Mouse (Mus musculus) embryonic fibroblast, embryonic 13.5 days (primary cell): ENCODE data around the gene Psmd8. TPM values are rescaled to one million over a fixed set of nuclear protein-coding genes. Genes with fewer than 3 reads are reported as not detected.

Experiments used
- H3K27ac ChIP-seq: 2 replicates; pipeline ENCODE4 v1.5.1; 2012; ENCODE audit warnings: low read length, control low read depth, inconsistent platforms; ENCODE audit not compliant: insufficient read depth
- H3K4me1 ChIP-seq: 2 replicates; pipeline ENCODE4 v1.6.1; 2011; ENCODE audit warnings: low read length; ENCODE audit not compliant: control insufficient read depth, insufficient read depth
- H3K4me3 ChIP-seq: 2 replicates; pipeline ENCODE4 v1.5.1; 2011; ENCODE audit warnings: mild to moderate bottlenecking, control low read depth, low read length; ENCODE audit not compliant: insufficient read depth
- CTCF ChIP-seq: IDR thresholded peaks from 2 replicates; pipeline ENCODE4 v1.5.1; 2011; ENCODE audit warnings: mild to moderate bottlenecking, control low read depth, low read length, moderate library complexity, borderline replicate concordance; ENCODE audit not compliant: insufficient read depth
- POLR2A ChIP-seq: IDR thresholded peaks from 2 replicates; pipeline ENCODE4 v1.6.1; 2011; ENCODE audit warnings: low read depth, mild to moderate bottlenecking, control low read depth, low read length, moderate library complexity
- polyA plus RNA-seq: library from polyadenylated mRNA; stranded (reverse); fragments of >200 nt; gene quantifications from 2 replicates; pipeline ENCODE4 v1.2.4, GENCODE M21; 2011; ENCODE audit warnings: low read depth; ENCODE audit not compliant: missing spikeins, insufficient read length

Psmd8 gene
- polyA plus RNA-seq, 1 experiment, result 374 TPM

- Histone ChIP-seq H3K4me3 (no peak overlapping the region), H3K4me1 (no peaks in the 10 kb centered on the region)
- TF ChIP-seq POLR2A (no peak), CTCF (no peak)
These were observed 43.1 kb downstream of the Psmd8 start for GRCm38 (mm10) chr7:29137429-29137828.

DNA sequence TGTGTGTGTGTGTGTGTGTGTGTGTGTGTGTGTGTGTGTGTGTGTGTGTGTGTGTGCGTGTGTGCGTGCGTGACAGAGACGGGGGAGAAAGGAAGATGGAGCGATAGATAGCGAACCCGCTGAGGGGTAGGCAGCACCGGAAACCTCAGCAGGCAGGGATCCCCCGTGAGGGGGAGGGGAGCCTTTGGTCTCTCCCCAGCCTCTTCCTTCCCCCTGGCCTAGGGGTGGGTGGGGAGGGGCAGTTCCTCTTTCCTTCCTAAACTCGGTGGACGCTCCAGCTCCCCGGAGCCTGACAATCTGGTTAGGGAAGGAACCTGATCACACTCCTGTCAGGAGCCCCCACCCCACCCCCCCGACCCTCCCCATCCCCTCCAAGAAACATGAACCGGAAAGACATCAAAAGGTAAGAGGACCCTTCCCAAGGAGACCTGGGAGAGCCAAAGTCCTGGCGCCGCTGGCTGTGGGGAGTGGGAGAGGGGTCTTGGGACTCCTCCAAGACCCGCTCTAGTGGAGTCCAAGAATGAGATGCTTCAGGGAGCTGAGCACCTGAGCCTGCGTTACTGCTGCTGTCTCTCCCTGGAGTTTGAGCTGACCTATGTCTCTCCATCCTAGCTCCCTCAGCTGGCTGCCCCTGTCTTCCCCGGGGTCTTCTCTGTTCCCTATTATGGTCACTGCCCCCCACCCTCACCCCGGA lies 45.7 kb downstream of the Psmd8 start, which contains the start of gene Rasgrp4:
Gene Rasgrp4, plus strand, starts transcription at position 159 of the 694 bp plus-strand sequence.
- H3K4me1 ChIP-seq, result no peaks in the 10 kb centered on the region
- TF ChIP-seq CTCF (no peak), POLR2A (no peak)
- no peak within 1 kb of the TSS for H3K4me3 ChIP-seq
- H3K27ac ChIP-seq, result no peak within 1 kb of the TSS

More at GRCm38 (mm10) chr7:29137429-29137828, 43.1 kb downstream of the Psmd8 start:
- H3K27ac ChIP-seq, result no peak overlapping the region

DNA sequence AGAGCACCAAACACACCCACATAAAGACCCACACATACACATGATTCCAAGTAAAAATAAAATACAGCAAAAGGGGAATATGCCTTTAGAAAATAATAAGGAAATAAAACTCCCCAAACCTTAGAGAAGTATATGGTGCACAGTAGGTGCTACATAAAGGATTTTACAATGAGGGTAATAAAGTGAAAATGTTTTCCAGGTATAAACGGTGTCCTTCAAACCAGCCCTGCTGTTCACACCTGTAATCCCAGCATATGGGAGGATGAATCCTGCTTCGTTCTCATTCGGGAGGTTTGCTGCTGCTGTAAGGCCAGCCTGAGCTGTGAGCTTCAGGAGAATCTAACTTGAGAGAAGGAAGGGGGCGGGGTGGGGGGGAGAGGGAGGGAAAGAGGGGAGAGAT lies 46.3 kb downstream of the Psmd8 start:
- Histone ChIP-seq H3K27ac (no peak overlapping the region), H3K4me3 (no peak overlapping the region), H3K4me1 (no peaks in the 10 kb centered on the region)
- TF ChIP-seq POLR2A (no peak), CTCF (no peak)

DNA sequence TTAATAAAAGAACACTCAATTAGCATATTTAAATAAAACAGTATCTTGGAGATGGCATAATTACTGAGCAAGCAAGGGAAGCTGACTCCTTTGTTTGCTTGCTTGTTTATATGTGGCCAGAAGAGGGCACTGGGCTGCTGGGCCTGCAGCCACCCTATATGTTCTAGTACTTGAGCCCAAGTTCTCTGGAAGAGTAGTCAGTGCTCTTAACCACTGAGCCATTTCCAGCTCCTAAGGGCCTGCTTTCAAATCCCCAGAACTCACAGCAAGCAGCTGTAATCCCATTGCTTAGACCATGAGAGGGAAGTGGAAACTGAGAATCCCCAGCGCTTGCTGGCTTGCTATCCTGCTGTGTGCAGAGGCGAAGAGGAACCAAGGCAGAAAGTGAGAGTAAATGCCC lies 51.8 kb downstream of the Psmd8 start:
- TF ChIP-seq CTCF (peak; percentile 52; the same call in 1 of the 2 replicates), POLR2A (no peak)
- no peak overlapping the region for H3K4me3 ChIP-seq
- no peak overlapping the region for H3K27ac ChIP-seq
- H3K4me1 ChIP-seq, result no peaks in the 10 kb centered on the region

GRCm38 (mm10) chr7:29126173-29126915 lies 54.2 kb downstream of the Psmd8 start:
- no peak overlapping the region for H3K27ac ChIP-seq
- no peak overlapping the region for H3K4me3 ChIP-seq
- H3K4me1 ChIP-seq, result no peaks in the 10 kb centered on the region
- TF ChIP-seq CTCF (no peak), POLR2A (no peak)

GRCm38 (mm10) chr7:29124970-29125369 lies 55.5 kb downstream of the Psmd8 start, which contains the start of gene Ryr1:
Gene Ryr1, minus strand, starts transcription at chr7:29125179.
- Histone ChIP-seq H3K27ac (no peak within 1 kb of the TSS), H3K4me1 (no peaks in the 10 kb centered on the region), H3K4me3 (peak within 1 kb of the TSS; percentile 11; the same call in 1 of the 2 replicates)
- TF ChIP-seq CTCF, result no peak
- TF ChIP-seq POLR2A, result no peak

Other genes starting within 250 kb of the Psmd8 start
- 446 and 575 TPM in 2 replicates for gene Actn4, start 218.4 kb downstream of the Psmd8 start, polyA plus RNA-seq
- 328 and 347 TPM in 2 replicates for gene Eif3k, start 198.8 kb downstream of the Psmd8 start, polyA plus RNA-seq
- 2.0 and 2.2 TPM in 2 replicates for gene Map4k1, start 198.7 kb downstream of the Psmd8 start, polyA plus RNA-seq
- 0.05 and 0.28 TPM in 2 replicates for gene Ryr1, start 55.5 kb downstream of the Psmd8 start, polyA plus RNA-seq
- not detected in 2 replicates for gene Rasgrp4, start 45.9 kb downstream of the Psmd8 start, polyA plus RNA-seq
- gene Fam98c, start 24.5 kb downstream of the Psmd8 start, polyA plus RNA-seq, result 5.5 and 5.9 TPM in 2 replicates
- 1.2 and 1.3 TPM in 2 replicates for gene Ggn, start 10.5 kb downstream of the Psmd8 start, polyA plus RNA-seq
- 31.2 and 56.4 TPM in 2 replicates for gene Spred3, start 10.3 kb downstream of the Psmd8 start, polyA plus RNA-seq
- 0.40 and 0.47 TPM in 2 replicates for gene Catsperg1, start 33.3 kb upstream of the Psmd8 start, polyA plus RNA-seq
- gene Kcnk6, start 51.8 kb upstream of the Psmd8 start, polyA plus RNA-seq, result 1.4 and 2.7 TPM in 2 replicates
- gene Yif1b, start 57.6 kb upstream of the Psmd8 start, polyA plus RNA-seq, result 67.7 and 68.0 TPM in 2 replicates
- 10.6 and 40.6 TPM in 2 replicates for gene 2200002D01Rik, start 67.8 kb upstream of the Psmd8 start, polyA plus RNA-seq
- 11.6 and 11.7 TPM in 2 replicates for gene Spint2, start 101.2 kb upstream of the Psmd8 start, polyA plus RNA-seq
- 8.2 and 12.8 TPM in 2 replicates for gene Ppp1r14a, start 108.6 kb upstream of the Psmd8 start, polyA plus RNA-seq
- 4.7 and 6.6 TPM in 2 replicates for gene Dpf1, start 123.2 kb upstream of the Psmd8 start, polyA plus RNA-seq